Mouse (Mus musculus): ENCODE results near the gene Olfr1155.

DNA sequence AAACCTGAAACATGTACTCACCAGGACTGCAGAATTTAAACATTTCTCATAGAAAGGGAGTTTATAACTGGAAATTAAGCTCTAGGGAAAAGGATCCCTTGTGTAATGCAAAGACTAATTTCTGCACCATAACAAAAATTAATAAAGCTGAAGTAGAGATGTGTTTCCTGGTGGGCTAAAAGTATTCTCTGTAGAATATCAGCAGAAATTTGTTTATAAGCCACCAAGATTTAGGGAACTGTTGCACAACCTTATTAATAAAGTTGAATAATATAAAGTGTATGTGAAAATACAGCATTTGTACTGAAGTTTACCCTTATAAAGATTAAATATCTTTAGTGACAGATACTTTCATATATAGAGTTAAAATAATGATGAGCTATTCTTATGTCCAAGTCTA, 8.1 kb upstream of the Olfr1155 start, which contains the start of gene Olfr1156:
- TF ChIP-seq CTCF (IDR thresholded peaks at IDR 0.05; ENCODE audit: low read depth, low read length) (no peak), POLR2A (IDR thresholded peaks at IDR 0.05; ENCODE audit: insufficient read depth, low read length) (no peak)
